Mouse (Mus musculus) gastrocnemius, postnatal 10 days (tissue): ENCODE measurements around the gene Fgfr2. TPM values are rescaled to one million over a fixed set of nuclear protein-coding genes. Genes with fewer than 3 reads are reported as not detected.
"Not testable (repeated sequence)": the region's sequence is repeated elsewhere in the genome, so short reads cannot be mapped to it uniquely, and the experiment has no call there.

Experiments
- DNase-seq: peaks from one replicate; pipeline ENCODE4 v3.0.0; 2021; ENCODE audit warnings: mixed read lengths
- microRNA-seq, 2 experiments: library from miRNA; unstranded; fragments of <30 nt; microRNA quantifications; one replicate each; pipeline ENCODE4 v1.2.0; 2021
- total RNA-seq, 2 experiments: library from RNA; stranded (reverse); gene quantifications; 2 replicates each; pipeline ENCODE4 v1.2.3; 2021

Fgfr2 gene
- total RNA-seq, 2 experiments from 2014 or later = 3.0 to 6.1 TPM

GRCm38 (mm10) chr7:130161581-130161980, 2961.6 kb downstream of the Fgfr2 start:
- no peak for DNase-seq

GRCm38 (mm10) chr7:130158845-130159244, 2964.3 kb downstream of the Fgfr2 start:
- no peak for DNase-seq

GRCm38 (mm10) chr7:130153363-130153969, 2969.7 kb downstream of the Fgfr2 start:
- no peak for DNase-seq

GRCm38 (mm10) chr7:130148906-130149305, 2974.2 kb downstream of the Fgfr2 start:
- DNase-seq = no peak

GRCm38 (mm10) chr7:130147230-130147629, 2975.9 kb downstream of the Fgfr2 start:
- no peak for DNase-seq

- no peak for DNase-seq
Measured at GRCm38 (mm10) chr7:130145211-130145610, 2977.9 kb downstream of the Fgfr2 start.

GRCm38 (mm10) chr7:130143371-130143770, 2979.8 kb downstream of the Fgfr2 start:
- no peak for DNase-seq

- DNase-seq = no peak
Measured at GRCm38 (mm10) chr7:130141088-130141873, 2981.9 kb downstream of the Fgfr2 start.

- no peak for DNase-seq
Measured at GRCm38 (mm10) chr7:130134924-130135365, 2988.2 kb downstream of the Fgfr2 start.

GRCm38 (mm10) chr7:130134428-130134827, 2988.7 kb downstream of the Fgfr2 start:
- not testable (repeated sequence) for DNase-seq

GRCm38 (mm10) chr7:130130226-130130625, 2992.9 kb downstream of the Fgfr2 start:
- DNase-seq = no peak

- no peak for DNase-seq
Measured at GRCm38 (mm10) chr7:130129359-130129960, 2993.7 kb downstream of the Fgfr2 start.

GRCm38 (mm10) chr7:130121507-130121906, 3001.6 kb downstream of the Fgfr2 start:
- no peak for DNase-seq

GRCm38 (mm10) chr7:130119466-130119865, 3003.7 kb downstream of the Fgfr2 start:
- no peak for DNase-seq

- no peak for DNase-seq
Measured at GRCm38 (mm10) chr7:130118726-130119125, 3004.4 kb downstream of the Fgfr2 start.

- DNase-seq = no peak
Measured at GRCm38 (mm10) chr7:130117466-130118123, 3005.6 kb downstream of the Fgfr2 start.

GRCm38 (mm10) chr7:130114436-130114835, 3008.7 kb downstream of the Fgfr2 start:
- no peak for DNase-seq

Small RNA genes within 50 kb of the gene (microRNA-seq; reads per million reads assigned to microRNA genes)
- gene Mir7061 = 0 to 0.50 reads per million in 2 experiments

Other genes starting within 250 kb of the Fgfr2 start
- gene Zranb1, start 192.2 kb downstream of the Fgfr2 start, total RNA-seq = 10 to 100 TPM; 35.2 to 39.0 TPM
- 10 to 100 TPM; 33.8 to 40.9 TPM for gene Ctbp2, start 1.0 kb upstream of the Fgfr2 start, total RNA-seq